Mouse (Mus musculus) adrenal gland, adult (tissue): ENCODE data around the gene March9.

Source experiments
- DNase-seq, 2 experiments: peaks; one replicate each; pipeline ENCODE4 v3.0.0; 2022 to 2023; ENCODE audit warnings: low spot score in 1 of 2; ENCODE audit not compliant: inconsistent age in 2 of 2

March9 gene

DNA sequence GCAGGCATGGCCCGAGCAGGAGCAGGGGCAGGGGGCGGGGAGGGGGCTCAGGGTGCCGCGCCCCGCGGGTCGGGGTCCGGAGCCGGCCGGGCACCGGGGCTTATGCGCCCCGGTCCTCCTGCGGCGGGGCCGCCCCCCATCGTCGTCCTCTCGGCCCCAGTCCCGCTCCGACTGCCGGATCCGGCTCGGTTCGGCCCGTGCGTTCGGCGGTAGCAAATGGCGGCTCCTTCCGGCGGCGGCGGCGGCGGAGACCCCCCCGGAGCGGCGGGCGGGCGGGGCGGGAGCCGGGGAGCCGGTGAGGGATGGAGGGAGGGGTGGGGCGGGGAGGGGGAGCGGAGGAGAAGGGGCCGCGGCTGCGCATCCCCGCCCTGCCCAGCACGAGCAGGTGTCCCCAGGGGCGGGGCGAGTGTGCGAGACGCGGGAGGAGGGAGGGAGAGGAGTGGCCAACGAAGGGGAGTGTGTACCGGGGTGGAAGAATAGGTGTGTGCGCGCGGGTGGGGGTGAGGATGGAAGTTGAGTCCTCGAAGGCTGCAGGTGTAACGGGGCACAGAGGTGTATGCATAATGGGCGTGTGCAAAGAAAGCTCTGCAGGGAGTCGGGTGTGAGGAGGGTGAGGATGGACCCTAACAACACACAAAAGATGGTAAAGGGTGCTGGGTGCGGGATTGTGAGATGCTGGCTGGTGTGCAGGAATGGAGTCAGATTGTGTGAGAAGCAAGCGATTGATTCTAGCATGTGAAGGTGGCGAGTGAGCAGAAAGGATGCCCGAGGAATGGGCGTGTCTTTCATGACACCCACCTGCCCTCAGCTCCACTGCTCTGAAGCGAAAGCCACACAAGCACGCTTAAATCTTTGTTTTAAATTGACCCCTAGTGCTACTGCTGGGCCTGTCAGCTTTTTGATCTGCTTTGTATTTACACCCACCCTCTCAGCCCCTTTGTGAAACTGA, at the start of gene March9:
Gene March9, minus strand, starts transcription at position 217 of the 949 bp plus-strand sequence.
- DNase-seq: peak; percentile 87 to 89

DNA sequence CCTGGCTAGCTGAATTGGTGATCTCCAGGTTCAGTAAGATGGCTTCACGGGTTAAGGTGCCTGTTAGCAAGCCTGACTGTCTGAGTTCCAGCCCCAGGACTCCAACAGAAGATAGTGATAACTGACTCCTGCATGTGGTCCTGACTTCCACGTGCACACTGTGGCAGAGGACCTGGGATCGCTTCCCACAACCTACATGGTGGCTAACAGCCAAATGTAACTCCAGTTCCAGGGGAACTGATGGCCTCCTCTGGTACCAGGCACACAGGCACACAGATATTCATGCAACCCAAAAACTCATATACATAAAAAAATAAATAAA, 48.2 kb upstream of the March9 start:
- DNase-seq: no peak

DNA sequence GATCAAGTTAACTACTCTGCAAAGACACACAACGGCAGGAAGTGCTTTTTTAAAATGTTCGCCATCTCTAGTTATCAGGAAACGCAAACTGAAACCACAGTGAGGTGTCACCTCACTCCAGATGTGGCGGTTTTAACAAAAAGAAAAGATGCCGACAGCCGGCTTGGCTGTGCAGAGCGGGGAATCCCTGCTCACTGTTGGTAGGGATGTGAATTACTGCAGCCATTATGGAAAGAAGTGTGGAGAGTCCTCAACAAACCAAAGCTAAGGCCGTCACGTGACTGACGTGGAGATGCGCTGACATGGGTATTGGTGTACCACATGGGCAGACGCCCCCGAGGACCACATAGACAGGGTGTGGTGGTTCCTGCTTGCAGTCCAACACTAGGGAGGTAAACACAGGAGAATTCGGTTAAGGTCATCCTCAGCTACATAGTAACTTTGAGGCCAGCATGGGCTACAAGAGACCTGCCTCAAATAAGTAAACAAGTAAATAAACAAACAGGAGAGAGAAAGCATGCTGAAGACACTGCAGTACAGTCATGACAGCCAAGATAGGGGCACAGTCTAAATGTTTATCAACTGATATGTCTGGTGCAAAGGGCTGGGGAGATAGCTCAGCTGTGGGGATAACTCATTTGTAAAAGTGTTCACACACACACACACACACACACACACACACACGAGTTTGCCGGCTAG, 47.7 kb upstream of the March9 start:
- DNase-seq: no peak

DNA sequence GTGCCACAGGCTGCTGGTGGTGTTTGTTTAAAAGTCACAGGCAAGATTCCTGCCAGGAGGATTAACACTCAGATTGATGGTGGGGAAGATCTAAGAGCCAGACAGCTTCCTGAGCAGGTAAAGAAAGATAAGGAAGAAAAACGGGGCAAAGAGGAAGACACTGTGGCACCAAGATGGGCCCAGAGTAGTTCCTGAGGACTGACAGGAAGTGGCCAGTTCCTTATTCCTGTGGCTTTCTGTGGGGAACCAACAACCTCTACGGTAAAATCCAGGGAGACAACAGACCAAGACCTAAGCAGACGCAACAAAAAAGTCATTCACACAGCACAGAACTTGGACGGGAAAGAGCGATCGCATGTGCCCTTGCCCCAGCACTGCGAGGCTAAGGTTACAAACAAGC, 43.6 kb upstream of the March9 start:
- no peak for DNase-seq

DNA sequence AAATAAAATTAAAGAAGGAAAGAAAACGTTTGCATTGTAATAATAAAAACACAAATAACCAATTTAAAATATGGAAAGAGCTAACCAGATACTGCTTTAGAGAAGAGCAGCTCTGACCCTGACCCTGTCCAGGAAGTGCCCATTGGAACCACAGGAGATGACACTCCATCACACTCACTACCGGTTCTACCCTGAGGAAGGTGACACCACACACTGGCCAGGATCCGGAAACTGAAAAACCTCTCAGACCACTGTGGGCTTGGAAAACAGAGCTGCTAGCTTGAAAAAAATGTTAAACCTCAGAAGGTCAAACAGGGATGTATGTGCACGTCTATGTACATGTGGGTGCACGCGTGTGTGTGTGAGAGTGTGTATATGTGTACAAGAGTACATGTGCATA, 41.2 kb upstream of the March9 start:
- no peak for DNase-seq

DNA sequence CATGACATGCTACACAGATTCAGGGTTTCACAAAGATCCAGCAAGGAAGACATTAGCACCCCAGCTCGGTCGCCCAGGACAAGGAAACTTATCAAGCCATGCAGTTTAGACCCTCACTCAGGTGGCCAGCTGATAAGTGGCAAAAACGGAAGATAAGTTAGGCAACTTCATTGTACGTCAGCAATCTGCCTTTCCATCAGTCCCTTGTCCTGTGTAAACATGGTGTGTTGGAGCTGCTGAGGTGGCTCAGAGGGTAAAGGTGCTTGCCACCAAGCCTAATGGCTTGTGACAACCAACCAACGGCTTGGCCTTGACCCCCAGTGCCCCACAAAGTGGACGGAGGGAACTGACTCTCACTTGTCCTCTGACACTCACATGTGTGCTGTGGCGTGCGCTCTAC, 40.4 kb upstream of the March9 start:
- no peak for DNase-seq

DNA sequence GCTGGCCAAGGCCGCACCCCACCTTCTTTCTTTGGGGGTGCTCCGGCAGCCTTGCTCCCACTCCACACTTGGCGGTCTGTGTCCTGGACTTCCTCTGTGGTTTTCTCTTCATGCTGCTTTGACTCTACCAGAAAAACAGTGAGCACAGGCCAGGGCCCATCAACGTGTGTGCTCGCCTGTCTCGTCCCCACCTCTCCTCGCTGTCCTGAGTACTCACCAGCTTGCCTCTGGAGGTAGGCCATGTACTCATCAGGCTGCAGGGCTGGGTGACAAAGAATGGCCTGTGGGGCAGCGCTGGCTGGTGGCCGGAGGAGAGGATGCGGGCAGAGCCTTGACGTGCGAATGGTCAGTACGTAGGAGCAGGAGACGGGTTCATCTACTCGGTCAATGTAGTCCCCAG, 39.9 kb upstream of the March9 start:
- no peak for DNase-seq

DNA sequence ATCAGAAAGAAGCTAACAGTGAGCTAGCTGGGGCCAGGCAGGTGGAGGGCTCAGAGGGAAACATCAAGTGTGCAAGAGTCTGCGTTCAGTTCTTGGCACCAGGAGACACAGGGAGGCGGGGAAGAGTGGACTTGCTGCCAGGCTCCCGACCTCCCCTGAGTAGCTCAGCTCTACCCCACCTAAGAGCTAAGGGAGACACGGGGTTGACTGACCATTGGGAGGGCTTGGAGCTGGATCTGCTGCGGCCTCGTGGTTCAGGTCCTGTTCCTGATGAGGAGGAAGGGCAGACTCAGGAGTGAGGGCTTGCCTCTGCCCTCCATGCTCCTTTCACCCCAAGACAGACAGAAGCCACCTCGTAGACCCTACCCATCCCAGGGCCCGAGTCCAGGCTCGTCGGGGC, 39.2 kb upstream of the March9 start:
- no peak for DNase-seq

DNA sequence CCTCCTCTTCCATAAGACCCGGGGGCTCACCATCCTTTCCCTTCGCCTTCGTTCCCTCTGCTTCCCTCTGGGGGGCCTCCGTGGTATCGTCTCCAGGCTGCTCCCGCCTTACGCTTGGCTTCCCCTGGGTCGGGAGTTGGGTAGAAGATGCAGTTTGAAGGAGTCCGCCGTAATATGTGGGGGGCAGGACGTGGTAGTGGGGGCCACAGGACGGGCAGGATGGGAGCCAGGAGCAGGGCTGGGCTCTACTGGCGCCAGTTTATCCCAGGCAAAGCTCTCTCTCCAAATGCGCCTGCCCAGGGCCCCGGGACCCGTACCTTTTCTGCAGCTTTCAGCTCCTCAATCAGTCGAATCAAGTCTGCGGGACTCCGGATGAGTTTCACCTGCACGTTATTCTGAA, 38.5 kb upstream of the March9 start:
- DNase-seq: no peak

DNA sequence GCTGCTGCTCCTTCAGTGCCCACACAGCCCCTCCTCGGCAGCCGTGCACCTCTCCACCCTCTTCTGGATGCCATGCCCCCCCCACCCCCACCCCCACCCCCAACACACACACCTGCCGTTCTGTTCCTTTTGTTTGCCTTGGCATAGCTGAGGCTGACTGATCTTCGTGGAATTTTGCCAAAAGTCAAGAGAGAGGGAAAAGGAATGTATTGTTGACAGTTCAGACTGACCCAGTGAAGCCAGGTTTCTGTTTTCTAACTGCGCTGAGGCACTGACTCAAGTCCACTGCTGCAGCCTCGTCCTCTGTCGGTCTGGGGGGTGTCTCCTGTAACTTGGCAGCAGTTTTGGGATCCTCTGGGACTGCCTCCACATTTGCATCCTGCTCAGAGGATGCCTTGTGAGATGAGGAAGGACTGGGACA, 34.4 kb upstream of the March9 start:
- DNase-seq: no peak

DNA sequence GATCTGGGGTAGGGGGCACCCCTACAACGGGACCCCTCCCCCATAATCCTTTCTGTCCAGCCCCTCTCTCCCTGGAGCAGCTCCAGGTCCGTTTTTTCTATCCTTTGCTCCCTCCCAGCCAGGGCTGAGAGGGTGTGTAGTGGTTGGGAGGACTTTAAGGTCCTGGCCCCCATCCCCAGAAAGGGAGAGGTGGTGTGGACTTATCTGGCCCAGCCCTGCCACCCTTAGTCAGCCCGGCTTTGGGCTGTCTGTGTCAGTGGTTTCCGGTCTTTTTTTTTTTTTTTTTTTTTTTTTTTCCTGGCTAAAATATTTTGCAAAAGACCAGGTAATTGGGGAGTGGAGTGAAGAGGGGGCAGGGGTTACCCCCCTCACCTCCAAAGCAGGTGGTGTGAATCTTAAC, 32.8 kb upstream of the March9 start:
- DNase-seq: no peak

DNA sequence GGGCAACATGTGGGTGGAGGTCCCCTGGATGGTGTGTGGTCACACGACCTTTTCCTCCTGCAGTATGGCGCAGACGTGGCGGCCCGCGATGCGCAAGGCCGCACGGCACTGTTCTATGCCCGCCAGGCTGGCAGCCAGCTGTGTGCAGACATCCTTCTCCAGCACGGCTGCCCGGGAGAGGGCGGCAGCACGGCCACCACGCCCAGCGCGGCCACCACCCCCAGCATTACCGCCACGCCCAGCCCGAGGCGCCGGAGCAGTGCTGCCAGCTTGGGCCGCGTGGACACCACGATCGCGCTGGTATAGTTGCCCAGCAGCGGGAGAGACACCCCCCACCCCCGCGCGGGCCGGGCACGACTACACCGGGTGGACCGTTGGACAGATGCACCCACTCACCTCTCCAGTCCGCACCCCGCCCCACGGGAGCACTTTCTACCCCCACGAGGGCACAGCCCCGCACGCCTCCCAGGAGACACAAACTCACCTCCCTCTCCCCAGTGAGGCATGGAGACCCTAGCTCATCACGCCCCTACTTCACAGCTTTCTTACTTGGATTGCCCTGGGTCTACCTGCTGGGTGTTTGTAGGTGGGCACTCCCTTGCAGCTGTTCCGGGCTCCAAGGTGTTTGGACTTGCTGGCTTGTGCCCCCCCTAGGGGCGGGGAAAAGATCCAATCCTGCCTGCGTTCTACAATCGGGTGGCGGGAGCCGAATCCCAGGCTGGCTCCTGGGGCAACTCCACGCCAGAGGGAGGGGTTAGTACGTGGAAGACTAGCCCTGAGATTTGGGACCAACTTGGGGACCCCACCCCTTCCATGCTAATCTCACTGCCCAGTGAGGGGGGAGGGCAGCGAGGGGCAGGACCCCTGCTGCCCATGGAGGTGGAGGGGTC, 31.8 kb upstream of the March9 start:
- DNase-seq: peak; percentile 57 to 77

DNA sequence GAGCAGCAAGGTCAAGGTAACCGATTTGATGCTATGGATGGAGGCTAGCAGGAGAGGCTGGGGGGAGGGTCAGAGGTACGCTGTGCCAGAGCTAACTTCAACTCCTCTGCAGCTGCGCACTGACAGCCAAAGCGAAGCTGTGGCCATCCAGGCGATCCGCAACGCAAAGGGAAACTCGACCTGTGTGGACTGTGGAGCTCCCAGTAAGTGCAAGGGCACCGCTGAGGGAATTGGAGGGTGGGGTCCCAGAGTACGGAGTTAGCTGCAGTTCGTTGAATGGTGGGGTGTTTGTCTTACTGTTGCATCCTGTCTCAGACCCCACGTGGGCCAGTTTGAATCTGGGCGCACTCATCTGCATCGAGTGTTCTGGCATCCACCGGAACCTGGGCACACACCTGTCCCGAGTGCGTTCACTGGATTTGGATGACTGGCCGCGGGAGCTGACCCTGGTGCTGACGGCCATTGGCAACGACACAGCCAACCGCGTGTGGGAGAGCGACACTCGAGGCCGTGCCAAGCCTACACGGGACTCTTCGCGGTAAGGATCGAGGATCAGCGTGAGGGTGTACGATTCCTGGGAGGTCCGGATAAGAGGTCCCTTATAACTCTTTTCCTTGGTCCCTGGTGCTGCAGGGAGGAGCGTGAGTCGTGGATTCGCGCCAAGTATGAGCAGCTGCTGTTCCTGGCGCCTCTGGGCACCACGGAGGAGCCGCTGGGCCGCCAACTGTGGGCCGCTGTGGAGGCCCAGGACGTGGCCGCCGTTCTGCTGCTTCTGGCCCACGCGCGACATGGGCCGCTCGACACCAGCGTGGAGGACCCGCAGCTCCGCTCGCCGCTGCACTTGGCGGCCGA, 30.8 kb upstream of the March9 start:
- DNase-seq: peak; percentile 50 to 83

DNA sequence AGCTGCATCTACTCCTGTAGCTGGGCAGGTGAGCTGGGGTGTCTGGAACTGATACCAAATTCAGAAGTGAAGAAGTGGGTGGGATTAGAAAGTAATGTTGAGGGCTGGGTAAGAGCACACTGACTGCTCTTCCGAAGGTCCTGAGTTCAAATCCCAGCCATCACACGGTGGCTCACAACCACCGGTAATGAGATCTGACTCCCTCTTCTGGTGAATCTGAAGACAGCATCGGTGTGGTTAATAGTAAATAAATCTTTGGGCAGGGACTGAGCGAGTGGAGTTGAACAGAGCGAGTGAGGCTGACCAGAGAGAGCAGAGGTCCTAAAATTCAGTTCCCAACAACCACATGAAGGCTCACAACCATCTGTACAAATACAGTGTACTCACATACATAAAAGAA, 25.6 kb upstream of the March9 start:
- DNase-seq: no peak

DNA sequence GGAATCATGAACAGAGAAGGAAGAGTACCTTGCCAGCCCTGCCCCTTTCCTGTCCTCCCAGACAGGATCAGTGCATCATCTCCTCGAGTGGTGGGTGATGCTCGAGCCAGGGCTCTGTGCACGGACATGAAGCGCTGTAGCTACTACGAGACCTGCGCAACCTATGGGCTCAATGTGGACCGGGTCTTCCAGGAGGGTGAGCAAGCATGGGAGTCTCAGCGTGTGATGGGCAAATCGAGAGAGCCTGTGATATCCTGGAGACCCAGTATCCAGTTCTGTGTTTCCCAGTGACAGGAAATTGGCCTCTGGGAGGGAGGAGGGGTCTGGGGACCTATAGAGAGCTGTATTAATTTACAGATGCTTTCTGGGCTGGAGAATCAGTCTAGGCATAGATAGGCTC, 25.1 kb upstream of the March9 start:
- DNase-seq: no peak

DNA sequence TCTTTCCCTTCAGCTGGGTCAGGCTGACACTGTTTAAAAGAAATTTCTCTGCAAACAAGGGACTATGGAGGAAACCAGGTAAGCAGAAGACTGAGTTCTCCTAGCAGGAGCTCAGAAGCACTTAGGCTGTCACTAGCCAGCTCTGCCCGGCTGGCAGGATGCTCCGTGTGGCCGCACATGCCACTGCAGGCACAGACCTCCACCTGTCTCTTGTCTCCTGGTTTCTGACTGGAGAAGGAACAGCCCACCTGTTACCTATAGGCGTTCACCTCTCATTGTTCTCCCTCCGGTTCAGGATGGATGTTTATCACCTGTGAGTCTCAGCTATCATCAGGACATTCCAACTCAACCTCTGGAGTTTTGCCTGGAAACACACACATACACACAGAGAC, 23.9 kb upstream of the March9 start:
- DNase-seq: no peak

DNA sequence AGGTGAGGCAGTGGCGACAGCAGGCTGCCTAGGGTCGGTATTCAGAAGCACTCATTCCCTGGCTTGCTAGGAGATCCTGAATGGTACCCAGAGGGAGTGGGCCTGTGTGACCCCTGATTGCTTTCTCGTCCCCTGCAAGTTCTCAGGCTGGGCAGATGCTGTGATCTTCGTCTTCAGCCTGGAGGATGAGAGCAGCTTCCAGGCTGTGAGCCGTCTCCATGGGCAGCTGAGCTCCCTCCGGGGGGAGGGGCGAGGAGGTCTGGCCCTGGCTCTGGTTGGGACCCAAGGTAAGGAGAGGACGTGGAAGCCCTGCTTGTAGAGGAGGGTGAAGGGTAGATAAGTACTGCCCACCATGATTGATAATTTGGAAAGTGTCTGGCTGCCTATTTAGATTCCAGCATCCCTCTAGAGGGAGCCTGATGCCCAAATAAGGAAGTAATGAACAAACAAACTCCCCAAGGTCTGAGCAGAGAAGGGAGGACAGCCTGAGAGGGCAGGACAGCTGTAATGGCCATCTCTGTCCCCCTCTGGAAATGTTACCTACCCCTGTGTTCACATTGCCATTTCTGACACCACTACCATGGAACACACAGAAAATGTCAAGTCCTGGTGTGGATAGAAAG, 23.4 kb upstream of the March9 start:
- DNase-seq: peak in 1 of 2 experiments; percentile 18

DNA sequence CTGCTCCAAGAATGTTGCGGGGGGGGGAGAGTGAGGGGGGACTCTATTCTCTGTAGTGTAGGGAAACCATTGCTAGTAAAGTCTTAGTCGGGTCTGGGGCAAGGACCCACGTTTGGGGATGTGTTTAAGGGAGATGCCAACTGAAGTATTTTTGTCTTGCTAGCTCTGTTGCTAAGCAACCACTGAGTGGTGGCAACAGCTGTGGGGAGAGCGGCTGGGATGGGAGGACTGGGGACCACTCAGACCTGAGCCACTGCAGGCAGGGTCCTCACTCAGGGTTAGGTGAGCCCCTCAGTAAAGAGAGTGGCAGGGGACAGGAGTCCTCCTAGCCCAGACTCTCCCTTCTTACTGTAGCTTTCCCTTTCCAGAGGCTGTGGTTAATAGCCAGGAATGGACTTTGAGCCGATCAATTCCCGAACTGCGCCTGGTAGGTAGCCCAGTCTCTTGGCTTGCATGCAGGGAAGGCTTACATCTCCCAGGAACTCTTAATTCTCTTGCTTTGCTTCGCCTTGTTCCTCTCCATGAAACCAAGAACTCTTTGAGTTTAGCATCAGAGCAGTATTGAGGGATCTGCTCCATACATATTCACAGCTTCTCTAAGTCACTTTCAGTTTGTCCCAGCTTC, 22.1 kb upstream of the March9 start:
- DNase-seq: peak in 1 of 2 experiments; percentile 19

DNA sequence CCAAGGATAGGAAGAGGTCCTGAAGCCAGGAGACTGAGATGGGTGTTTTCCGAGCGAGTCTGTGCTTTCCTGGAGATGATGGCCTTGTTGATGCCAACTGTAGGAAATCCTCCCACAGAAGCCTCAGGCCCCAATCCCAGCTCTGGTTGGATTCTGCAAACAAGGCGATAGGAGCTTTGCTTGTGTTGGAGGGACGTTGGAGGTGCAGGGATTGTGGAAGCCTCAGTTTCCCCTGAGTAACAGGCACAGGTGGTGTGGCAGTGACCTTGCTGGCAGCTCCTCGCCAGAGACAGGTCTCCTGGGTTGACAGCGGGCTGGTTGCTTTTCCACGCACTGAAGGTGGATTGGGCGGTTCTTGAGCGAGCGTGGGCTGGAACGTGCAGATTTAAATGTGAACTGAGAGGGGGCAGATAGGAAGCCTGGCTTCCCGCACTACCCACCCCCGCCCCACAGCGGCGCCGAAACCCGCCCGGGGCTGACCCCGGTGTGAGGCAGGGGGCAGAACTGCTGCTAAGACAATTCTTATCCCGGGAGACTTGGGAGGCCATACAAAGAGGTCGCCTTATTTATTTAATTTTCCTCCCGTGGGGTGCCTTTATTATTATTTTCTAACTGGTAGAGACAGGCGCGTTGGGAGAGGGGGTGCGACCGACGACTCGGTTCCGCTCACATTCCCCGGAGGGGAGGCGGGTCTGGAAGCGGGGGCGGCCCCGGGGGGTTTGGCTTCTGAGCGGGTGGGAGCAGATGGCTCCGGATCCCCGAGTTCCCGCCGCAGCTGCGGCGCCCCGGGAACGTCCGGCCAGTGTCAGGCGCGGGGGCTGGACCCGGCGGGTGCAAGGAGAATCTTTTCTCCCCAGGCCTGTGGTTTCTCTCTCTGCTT, 21.2 kb upstream of the March9 start:
- DNase-seq: peak in 1 of 2 experiments; percentile 52
